Mouse (Mus musculus) liver, postnatal 0 days (tissue): Measurements from ENCODE around the gene Wsb1. TPM values are rescaled to one million over a fixed set of nuclear protein-coding genes. Genes with fewer than 3 reads are reported as not detected.
"Not testable (repeated sequence)": the region's sequence is repeated elsewhere in the genome, so short reads cannot be mapped to it uniquely, and the experiment has no call there.

Experiments used
- ATAC-seq: fragments of 200-750 bp; cut with Nextera tagmentation; 2 replicates; pipeline ENCODE4 v1.8.0; 2017; ENCODE audit warnings: mild to moderate bottlenecking, moderate library complexity
- DNase-seq: peaks from one replicate; pipeline ENCODE4 v3.0.0-alpha.2; 2016
- H3K27ac ChIP-seq: fragments of 300-500 bp; sonication (generic); 2 replicates; pipeline ENCODE4 v1.5.1; 2014; ENCODE audit warnings: antibody characterized with exemption, moderate library complexity, mild to moderate bottlenecking, low read depth
- H3K27me3 ChIP-seq: fragments of 300-500 bp; sonication (generic); 2 replicates; pipeline ENCODE4 v1.6.1; 2014; ENCODE audit warnings: low read length, control low read depth, mixed read lengths; ENCODE audit not compliant: insufficient read depth
- H3K36me3 ChIP-seq: fragments of 300-500 bp; sonication (generic); replicated peaks from 2 replicates; pipeline ENCODE4 v1.6.1; 2014; ENCODE audit warnings: mild to moderate bottlenecking, control low read depth, low read length, moderate library complexity, mixed read lengths; ENCODE audit not compliant: insufficient read depth
- H3K4me1 ChIP-seq: fragments of 300-500 bp; sonication (generic); 2 replicates; pipeline ENCODE4 v1.6.1; 2014; ENCODE audit warnings: antibody characterized with exemption, mild to moderate bottlenecking, control low read depth; ENCODE audit not compliant: insufficient read depth
- H3K4me2 ChIP-seq: fragments of 300-500 bp; sonication (generic); 2 replicates; pipeline ENCODE4 v1.6.1; 2014; ENCODE audit warnings: low read depth, mild to moderate bottlenecking, low read length, moderate library complexity, mixed read lengths
- H3K4me3 ChIP-seq: fragments of 300-500 bp; sonication (generic); 2 replicates; pipeline ENCODE4 v1.5.1; 2014; ENCODE audit warnings: low read depth, low read length
- H3K9ac ChIP-seq: fragments of 300-500 bp; sonication (generic); replicated peaks from 2 replicates; pipeline ENCODE4 v1.6.1; 2014; ENCODE audit warnings: mild to moderate bottlenecking, moderate library complexity
- H3K9me3 ChIP-seq: fragments of 300-500 bp; sonication (generic); 2 replicates; pipeline ENCODE4 v1.6.1; 2016; ENCODE audit warnings: mild to moderate bottlenecking, control low read depth, low read length, mixed read lengths
- CTCF ChIP-seq: sonication (generic); IDR thresholded peaks from 2 replicates; pipeline ENCODE4 v1.5.1; 2016; ENCODE audit warnings: antibody characterized with exemption, low read depth
- EP300 ChIP-seq: IDR thresholded peaks from 2 replicates; pipeline ENCODE4 v1.6.1; 2016; ENCODE audit warnings: antibody characterized with exemption, low read depth, mild to moderate bottlenecking
- WGBS: fragments of 180-500 bp; shearing (Covaris S2); extraction: QIAGEN DNeasy Blood & Tissue Kit; methylation state at CpG from one replicate; pipeline ENCODE4 v1.1.7; 2014; ENCODE audit not compliant: insufficient replicate concordance; 5-methylcytosine and 5-hydroxymethylcytosine counted together
- polyA plus RNA-seq: library from polyadenylated mRNA; unstranded; fragments of >200 nt; fragmentation: Nextera tagmentation; extraction: Ambion mirVana; gene quantifications from 2 replicates; pipeline ENCODE4 v1.2.1, GENCODE M21; 2015

Wsb1 gene
- polyA plus RNA-seq, result 23.3 and 26.3 TPM in 2 replicates

DNA sequence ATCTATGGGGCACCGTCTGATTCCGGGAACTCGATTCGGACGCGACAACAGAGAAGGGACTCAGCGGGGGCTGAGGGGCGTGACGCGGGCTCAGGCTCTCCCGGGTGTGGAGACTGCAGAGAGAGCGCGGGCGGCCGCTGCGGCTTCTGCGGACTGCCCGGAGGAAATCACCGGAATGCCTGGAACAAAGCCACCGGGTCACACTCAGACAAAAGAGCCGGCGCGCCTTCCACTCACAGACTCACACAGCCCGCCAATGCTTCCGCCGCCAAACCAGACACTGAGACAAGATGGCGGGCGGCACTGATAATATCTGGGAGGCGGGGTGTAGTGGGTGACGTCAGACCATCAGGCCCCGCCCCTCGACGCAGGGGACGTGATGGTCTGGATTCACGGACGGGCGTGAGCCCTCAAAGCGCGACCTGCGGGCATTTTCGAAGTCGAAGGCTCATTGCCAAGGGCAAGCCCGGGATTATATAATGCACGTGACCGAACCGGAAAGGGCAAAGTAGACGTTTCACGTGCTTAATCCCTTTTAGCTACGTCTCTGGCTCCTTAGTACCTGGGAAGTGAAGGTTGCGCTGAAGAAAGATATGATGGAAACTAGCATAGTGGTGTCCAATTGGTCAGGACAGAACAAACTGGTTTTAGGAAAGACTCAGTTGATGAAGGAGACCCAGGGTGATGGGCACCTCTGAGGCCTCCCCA is at the start of gene Wsb1:
Gene Wsb1, minus strand, starts transcription at position 281 of the 708 bp plus-strand sequence.
- Histone ChIP-seq H3K4me3 (peak within 1 kb of the TSS; percentile 98), H3K27ac (peak within 1 kb of the TSS; percentile 96), H3K36me3 (peaks cover 18% of the 10 kb centered on the region), H3K9ac (peak within 1 kb of the TSS; percentile 95), H3K4me2 (peak within 1 kb of the TSS; percentile 94), H3K9me3 (no peaks in the 10 kb centered on the region), H3K4me1 (peaks cover 26% of the 10 kb centered on the region), H3K27me3 (no peaks in the 10 kb centered on the region)
- WGBS, result 2% methylated on average over 50 of the region's 50 CpGs
- ATAC-seq (peak; percentile 93), DNase-seq (peak; percentile 96)
- TF ChIP-seq EP300, result no peak
- no peak for TF ChIP-seq CTCF

DNA sequence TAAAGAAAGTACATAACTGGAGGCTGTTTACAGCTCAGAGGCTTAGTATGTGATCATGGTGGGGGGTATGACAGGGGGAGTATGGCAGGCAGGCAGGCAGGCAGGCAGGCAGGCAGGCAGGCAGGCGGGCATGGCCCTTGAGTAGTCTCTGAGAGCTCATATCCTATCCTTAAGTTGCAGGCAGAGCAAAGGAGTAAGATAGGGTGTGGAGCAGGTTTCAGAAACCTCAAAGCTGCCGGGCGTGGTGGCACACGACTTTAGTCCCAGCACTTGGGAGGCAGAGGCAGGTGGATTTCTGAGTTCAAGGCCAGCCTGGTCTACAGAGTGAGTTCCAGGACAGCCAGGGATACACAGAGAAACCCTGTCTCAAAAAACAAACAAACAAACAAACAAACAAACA is 49.8 kb upstream of the Wsb1 start:
- not testable (repeated sequence) for DNase-seq, H3K27me3 ChIP-seq, H3K9me3 ChIP-seq, H3K27ac ChIP-seq, H3K4me2 ChIP-seq, H3K4me3 ChIP-seq, ATAC-seq, H3K36me3 ChIP-seq, H3K9ac ChIP-seq
- H3K4me1 ChIP-seq, result peaks cover 18% of the 10 kb centered on the region
- WGBS, result 83% methylated on average over 4 of the region's 4 CpGs

DNA sequence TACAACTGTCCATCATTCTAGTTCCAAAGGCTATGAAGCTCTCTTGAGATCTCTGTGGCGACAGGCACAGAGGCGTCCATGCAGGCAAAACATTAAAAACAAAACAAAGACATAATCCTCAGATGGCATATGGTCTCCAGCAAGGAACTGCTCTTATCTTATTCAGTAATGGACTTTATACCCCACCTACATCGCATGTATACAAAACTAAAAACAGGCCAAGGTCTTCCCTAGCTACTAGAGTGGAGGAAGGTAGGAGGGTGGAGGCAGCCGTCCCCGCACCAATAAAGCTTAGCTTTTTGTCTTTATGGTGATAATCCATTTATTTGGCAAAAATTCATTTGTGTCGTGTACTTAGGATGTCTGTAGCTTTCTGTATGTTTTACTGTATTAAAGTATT is 48.6 kb upstream of the Wsb1 start:
- Histone ChIP-seq H3K4me1 (peaks cover 15% of the 10 kb centered on the region), H3K27me3 (no peaks in the 10 kb centered on the region), H3K9ac (no peak overlapping the region), H3K9me3 (no peaks in the 10 kb centered on the region), H3K4me3 (no peak overlapping the region), H3K27ac (no peak overlapping the region), H3K36me3 (no peaks in the 10 kb centered on the region), H3K4me2 (no peak overlapping the region)
- ATAC-seq, result no peak
- TF ChIP-seq CTCF, result no peak
- TF ChIP-seq EP300, result no peak
- WGBS, result 73% methylated on average over 6 of the region's 6 CpGs
- no peak for DNase-seq

DNA sequence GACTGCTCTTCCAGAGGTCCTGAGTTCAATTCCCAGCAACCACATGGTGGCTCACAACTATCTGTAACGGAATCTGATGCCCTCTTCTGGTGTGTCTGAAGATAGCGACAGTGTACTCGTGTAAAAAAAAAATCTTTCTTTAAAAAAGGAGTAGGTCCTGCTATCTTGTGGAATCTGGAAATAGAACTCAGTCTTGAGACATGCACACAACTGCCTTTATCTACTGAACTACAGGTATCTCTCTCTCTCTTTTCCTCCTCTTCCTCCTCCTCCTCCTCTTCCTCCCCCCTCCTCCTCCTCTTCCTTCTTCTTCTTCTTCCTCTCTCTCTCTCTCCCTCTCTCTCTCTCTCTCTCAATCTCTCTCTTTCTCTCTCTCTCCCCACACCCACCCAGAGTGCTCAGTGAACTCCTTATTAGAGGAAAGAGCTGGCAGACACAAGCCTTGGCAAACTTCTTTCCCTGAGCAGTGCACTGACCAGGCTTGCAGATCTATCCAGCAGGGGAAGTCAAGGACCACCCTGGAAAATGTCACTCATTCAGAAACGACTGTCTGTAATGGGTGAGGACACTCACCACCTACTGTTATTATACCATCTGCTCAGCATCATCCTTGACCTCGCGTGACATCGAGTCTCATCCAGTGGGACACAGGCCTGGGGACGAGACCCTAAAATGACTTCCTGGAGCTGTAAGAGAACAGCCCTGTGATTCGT is 45.4 kb upstream of the Wsb1 start:
- DNase-seq, result no peak
- WGBS, result 68% methylated on average over 9 of the region's 9 CpGs

DNA sequence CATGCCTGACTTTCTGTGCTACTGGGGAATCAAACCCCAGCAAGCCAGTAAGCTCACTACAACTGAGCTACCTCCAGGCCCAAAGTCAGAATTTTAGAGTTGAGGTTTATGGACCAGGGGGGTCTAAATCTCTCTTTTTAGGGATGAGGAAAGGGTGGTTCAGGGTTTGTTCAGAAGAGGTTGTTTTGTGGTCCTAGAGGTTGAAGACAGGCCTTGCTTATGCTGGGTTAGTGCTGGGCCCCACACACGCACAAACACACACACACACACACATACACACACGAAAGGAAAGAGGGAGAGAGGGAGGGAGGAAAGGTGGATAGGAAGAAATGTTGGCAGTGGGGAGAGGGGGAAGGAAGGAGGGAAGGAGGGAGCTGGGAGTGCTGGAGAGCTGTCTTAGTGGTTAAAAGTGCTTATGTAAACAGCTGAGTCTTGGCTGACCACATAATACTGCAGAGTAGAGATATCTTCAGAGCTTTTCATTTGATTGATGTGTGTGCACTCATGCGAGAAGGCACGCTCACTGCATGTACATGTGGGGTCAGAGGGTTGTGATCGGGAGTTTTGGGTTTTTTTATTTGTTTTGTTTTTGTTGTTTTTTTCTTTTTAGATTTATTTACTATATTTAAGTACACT is 42.5 kb upstream of the Wsb1 start, which contains the start of gene Gm9964:
Gene Gm9964, minus strand, starts transcription at position 51 of the 636 bp plus-strand sequence.
- no peaks in the 10 kb centered on the region for H3K9me3 ChIP-seq
- no peaks in the 10 kb centered on the region for H3K36me3 ChIP-seq
- no peaks in the 10 kb centered on the region for H3K27me3 ChIP-seq
- ATAC-seq (no peak), DNase-seq (no peak)
- WGBS, result 50% methylated on average over 5 of the region's 5 CpGs
- no peak within 1 kb of the TSS; the same call in 1 of the 2 replicates for H3K27ac ChIP-seq
- no peaks in the 10 kb centered on the region for H3K4me1 ChIP-seq
- TF ChIP-seq EP300 (no peak), CTCF (no peak)
- H3K4me3 ChIP-seq, result no peak within 1 kb of the TSS
- H3K9ac ChIP-seq, result no peak within 1 kb of the TSS
- no peak within 1 kb of the TSS for H3K4me2 ChIP-seq

More for the DNA sequence above, 45.4 kb upstream of the Wsb1 start:
- TF ChIP-seq EP300 (no peak), CTCF (peak; percentile 46)
- Histone ChIP-seq H3K27ac (no peak overlapping the region), H3K4me2 (no peak overlapping the region), H3K36me3 (no peaks in the 10 kb centered on the region), H3K9ac (no peak overlapping the region), H3K4me3 (no peak overlapping the region), H3K9me3 (no peaks in the 10 kb centered on the region), H3K4me1 (no peaks in the 10 kb centered on the region), H3K27me3 (no peaks in the 10 kb centered on the region)
- no peak for ATAC-seq

DNA sequence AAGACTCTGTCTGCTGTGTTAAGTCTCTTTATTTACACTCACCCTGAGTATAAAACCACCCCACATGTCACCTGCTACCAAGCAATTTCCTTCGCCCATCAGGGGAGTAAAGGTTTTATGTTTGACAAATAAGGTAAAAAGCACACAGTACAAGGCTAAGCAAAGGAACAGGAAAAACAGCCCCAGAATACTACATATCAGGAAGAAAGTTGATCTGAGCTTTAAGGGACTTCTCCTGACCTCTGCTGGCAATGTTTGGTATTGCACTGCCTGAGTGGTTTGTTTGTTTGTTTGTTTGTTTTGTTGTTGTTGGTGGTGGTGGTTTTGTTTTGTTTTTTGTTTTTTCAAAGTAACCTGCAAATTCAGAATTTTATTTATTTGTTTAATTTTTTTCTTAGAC is 41.7 kb upstream of the Wsb1 start:
- no peak for ATAC-seq
- peak; percentile 61 for DNase-seq

More for the DNA sequence above, 41.7 kb upstream of the Wsb1 start:
- Histone ChIP-seq H3K4me2 (no peak overlapping the region), H3K27ac (no peak overlapping the region), H3K9me3 (no peaks in the 10 kb centered on the region), H3K9ac (no peak overlapping the region), H3K4me3 (no peak overlapping the region), H3K27me3 (no peaks in the 10 kb centered on the region), H3K36me3 (no peaks in the 10 kb centered on the region), H3K4me1 (no peaks in the 10 kb centered on the region)
- 21% methylated on average over 1 of the region's 1 CpGs for WGBS
- no peak for TF ChIP-seq EP300
- peak; percentile 95 for TF ChIP-seq CTCF
